Mouse (Mus musculus) hindbrain, postnatal 0 days (tissue): ENCODE results near the gene Ccdc181. TPM values are rescaled to one million over a fixed set of nuclear protein-coding genes. Genes with fewer than 3 reads are reported as not detected.

Experiments
- ATAC-seq: fragments of 200-750 bp; cut with Nextera tagmentation; 2 replicates; pipeline ENCODE4 v1.8.0; 2017; ENCODE audit warnings: mild to moderate bottlenecking, moderate TSS enrichment, moderate library complexity
- DNase-seq: peaks from one replicate; pipeline ENCODE4 v3.0.0-alpha.2; 2015; ENCODE audit warnings: low spot score
- H3K27ac ChIP-seq: fragments of 300-500 bp; sonication (generic); 2 replicates; pipeline ENCODE4 v1.5.1; 2014; ENCODE audit warnings: mild to moderate bottlenecking
- H3K27me3 ChIP-seq: fragments of 300-500 bp; sonication (generic); 2 replicates; pipeline ENCODE4 v1.6.1; 2014; ENCODE audit warnings: low read length, mixed read lengths; ENCODE audit not compliant: insufficient read depth
- H3K36me3 ChIP-seq: fragments of 300-500 bp; sonication (generic); 2 replicates; pipeline ENCODE4 v1.6.1; 2014; ENCODE audit warnings: low read length, mixed read lengths; ENCODE audit not compliant: insufficient read depth
- H3K4me1 ChIP-seq: fragments of 300-500 bp; sonication (generic); 2 replicates; pipeline ENCODE4 v1.6.1; 2014; ENCODE audit warnings: antibody characterized with exemption, low read length, mixed read lengths; ENCODE audit not compliant: insufficient read depth
- H3K4me2 ChIP-seq: fragments of 300-500 bp; sonication (generic); 2 replicates; pipeline ENCODE4 v1.6.1; 2014; ENCODE audit warnings: low read depth, mild to moderate bottlenecking, low read length, moderate library complexity, mixed read lengths
- H3K4me3 ChIP-seq: fragments of 300-500 bp; sonication (generic); 2 replicates; pipeline ENCODE4 v1.5.1; 2014; ENCODE audit warnings: low read length
- H3K9ac ChIP-seq: fragments of 300-500 bp; sonication (generic); replicated peaks from 2 replicates; pipeline ENCODE4 v1.6.1; 2014; ENCODE audit warnings: mild to moderate bottlenecking, low read length, moderate library complexity, mixed read lengths
- H3K9me3 ChIP-seq: fragments of 300-500 bp; sonication (generic); 2 replicates; pipeline ENCODE4 v1.6.1; 2016; ENCODE audit warnings: low read length, mixed read lengths
- CTCF ChIP-seq: IDR thresholded peaks from 2 replicates; pipeline ENCODE4 v1.5.1; 2016; ENCODE audit warnings: antibody characterized with exemption, control low read depth, low read depth
- WGBS: fragments of 180-500 bp; shearing (Covaris S2); extraction: QIAGEN DNeasy Blood & Tissue Kit; methylation state at CpG from one replicate; pipeline ENCODE4 v1.1.7; 2014; 5-methylcytosine and 5-hydroxymethylcytosine counted together
- polyA plus RNA-seq: library from polyadenylated mRNA; unstranded; fragments of >200 nt; fragmentation: Nextera tagmentation; extraction: Ambion mirVana; gene quantifications from 2 replicates; pipeline ENCODE4 v1.2.1, GENCODE M21; 2015
- total RNA-seq: library from RNA; depleted of rRNA; stranded (reverse); fragments of >200 nt; gene quantifications from 2 replicates; pipeline ENCODE4 v1.2.3, GENCODE M21; 2014

The Ccdc181 gene
- total and polyA plus RNA-seq, 2 experiments from 2014 or later = 5.8 to 25.0 TPM

DNA sequence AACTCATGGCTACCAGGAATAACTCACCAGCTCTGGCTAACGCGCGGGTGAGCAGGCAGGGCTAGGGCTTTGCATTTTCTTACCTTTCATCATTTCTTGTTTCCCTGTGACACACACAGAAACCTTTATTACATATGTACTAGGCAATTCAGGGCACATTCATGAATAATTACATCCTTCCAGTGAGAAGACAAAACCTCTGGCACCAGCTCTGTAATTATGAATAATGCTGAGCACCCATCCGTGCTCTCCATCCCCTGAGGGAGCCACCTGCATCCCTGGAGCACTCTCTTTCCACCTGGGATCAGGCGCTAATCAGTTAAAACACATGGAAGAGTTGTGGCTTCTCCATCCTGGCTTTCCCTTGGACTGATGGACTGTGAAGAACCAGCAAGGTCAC lies 28.4 kb downstream of the Ccdc181 start, which contains the start of gene Nme7:
Gene Nme7 (plus strand): TSS at position 301 of the 400 bp plus-strand sequence.
- Histone ChIP-seq H3K9me3 (no peaks in the 10 kb centered on the region), H3K27me3 (no peaks in the 10 kb centered on the region), H3K36me3 (peaks cover 24% of the 10 kb centered on the region), H3K4me1 (no peaks in the 10 kb centered on the region), H3K27ac (no peak within 1 kb of the TSS), H3K4me2 (no peak within 1 kb of the TSS), H3K9ac (no peak within 1 kb of the TSS), H3K4me3 (no peak within 1 kb of the TSS)
- TF ChIP-seq CTCF = no peak
- DNase-seq (no peak), ATAC-seq (no peak)
- 84% methylated on average over 5 of the region's 5 CpGs for WGBS

DNA sequence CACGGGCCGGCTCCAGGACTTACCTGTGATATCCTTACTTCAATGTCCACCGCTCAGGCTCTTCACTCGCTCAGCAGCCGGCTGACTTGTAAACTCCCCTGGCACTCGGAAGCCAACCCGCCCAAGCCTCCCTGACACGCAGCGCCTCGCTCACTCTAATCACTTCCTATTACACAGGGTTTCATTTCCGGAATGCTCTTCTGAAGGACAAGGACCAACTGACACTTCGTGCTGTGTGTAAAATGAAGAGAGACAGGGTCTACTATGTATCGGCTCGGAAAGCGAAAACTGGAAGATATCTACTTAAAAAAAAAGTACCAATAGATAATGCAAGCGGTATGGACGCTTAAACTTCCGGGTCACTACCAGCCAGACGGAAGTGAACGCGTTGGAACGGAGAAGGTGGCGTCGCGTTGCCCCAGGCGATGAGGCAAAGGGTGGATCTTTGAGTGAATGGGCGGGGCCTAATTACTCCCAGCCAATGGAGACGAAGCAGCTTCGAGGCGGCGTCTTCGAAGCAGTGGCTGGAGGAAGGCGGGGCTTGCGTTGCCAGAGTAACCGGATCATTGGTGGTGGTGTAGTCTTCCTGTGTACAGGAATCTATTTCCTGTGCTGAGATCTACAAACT lies 31.9 kb downstream of the Ccdc181 start, which contains the start of gene Blzf1:
Gene Blzf1 (minus strand): TSS at position 366 of the 628 bp plus-strand sequence.
- Histone ChIP-seq H3K9me3 (no peaks in the 10 kb centered on the region), H3K27ac (peak within 1 kb of the TSS; percentile 86), H3K36me3 (peaks cover 5% of the 10 kb centered on the region; the same call in 1 of the 2 replicates), H3K4me3 (peak within 1 kb of the TSS; percentile 80), H3K9ac (peak within 1 kb of the TSS; percentile 73), H3K4me1 (no peaks in the 10 kb centered on the region), H3K4me2 (peak within 1 kb of the TSS; percentile 96), H3K27me3 (no peaks in the 10 kb centered on the region)
- ATAC-seq = peak; percentile 99
- no peak for TF ChIP-seq CTCF
- under 1% methylated on average over 35 of the region's 35 CpGs for WGBS
- peak; percentile 100 for DNase-seq

DNA sequence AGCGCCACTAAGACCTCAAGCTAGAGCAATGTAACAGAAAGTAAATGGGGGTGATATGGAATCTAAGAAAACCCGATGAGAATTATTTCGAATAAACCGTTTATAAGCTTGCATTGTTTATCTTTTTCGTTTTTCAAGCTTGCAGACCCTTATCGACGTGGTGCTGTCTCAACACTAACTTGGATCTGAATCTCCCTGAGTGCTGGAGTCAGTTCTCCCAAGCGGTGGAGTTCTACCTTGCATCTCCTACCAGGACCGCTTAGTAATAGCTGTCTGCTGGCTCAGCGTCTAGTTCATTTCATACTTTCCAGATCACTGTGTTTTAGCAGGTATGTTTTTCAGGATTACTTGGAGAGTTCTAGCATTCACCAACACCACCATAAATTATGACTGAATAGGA lies 32.5 kb downstream of the Ccdc181 start:
- Histone ChIP-seq H3K4me1 (no peaks in the 10 kb centered on the region), H3K9me3 (no peaks in the 10 kb centered on the region), H3K36me3 (no peaks in the 10 kb centered on the region), H3K27me3 (no peaks in the 10 kb centered on the region), H3K4me3 (peak overlapping the region; percentile 80), H3K4me2 (peak overlapping the region; percentile 96), H3K27ac (peak overlapping the region; percentile 56), H3K9ac (peak overlapping the region; percentile 61)
- TF ChIP-seq CTCF = no peak
- WGBS = 11% methylated on average over 10 of the region's 10 CpGs
- DNase-seq (no peak), ATAC-seq (peak; percentile 10; the same call in 1 of the 2 replicates)

DNA sequence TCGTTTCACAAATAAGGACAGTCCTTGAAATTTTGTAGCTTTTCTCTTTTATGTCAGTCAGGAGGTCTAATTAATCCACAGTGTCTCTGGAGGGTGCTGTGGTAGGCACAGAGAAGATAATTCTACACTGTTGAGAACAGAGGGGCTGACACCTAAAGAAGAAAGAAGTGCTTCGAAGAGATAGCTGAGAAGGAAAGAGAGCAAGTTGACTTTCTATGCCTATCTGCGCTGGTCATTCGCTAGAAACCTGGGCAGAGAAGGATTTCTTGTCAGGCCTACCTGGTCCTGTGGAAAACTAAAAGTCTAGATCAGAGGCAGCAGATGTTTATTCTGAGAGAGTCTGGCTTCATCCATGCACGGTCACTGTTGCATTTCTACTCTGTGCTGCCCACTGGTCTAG lies 38.7 kb downstream of the Ccdc181 start:
- Histone ChIP-seq H3K9me3 (no peaks in the 10 kb centered on the region), H3K4me2 (no peak overlapping the region), H3K27me3 (no peaks in the 10 kb centered on the region), H3K9ac (no peak overlapping the region), H3K27ac (no peak overlapping the region), H3K4me1 (no peaks in the 10 kb centered on the region), H3K36me3 (no peaks in the 10 kb centered on the region), H3K4me3 (no peak overlapping the region)
- WGBS = 94% methylated on average over 5 of the region's 5 CpGs
- no peak for DNase-seq
- ATAC-seq = no peak
- no peak for TF ChIP-seq CTCF

DNA sequence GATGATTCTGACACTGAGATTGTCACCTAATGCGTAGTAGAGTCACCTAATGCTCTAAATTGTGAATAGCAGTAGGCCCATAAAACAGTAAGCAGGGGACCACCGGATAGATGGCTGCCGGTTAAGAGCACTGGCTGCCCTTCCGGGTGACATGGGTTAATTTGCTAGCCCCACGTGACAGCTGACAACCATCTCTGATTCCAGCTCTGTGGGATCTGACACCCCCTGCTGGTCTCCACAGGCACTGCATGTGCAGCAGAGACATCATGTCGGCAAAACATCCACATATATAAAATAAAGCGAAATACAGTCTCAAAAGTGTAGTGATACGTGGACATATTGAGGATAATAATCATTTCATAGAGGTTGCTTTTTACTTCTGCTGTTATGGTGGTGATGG lies 39.9 kb downstream of the Ccdc181 start:
- peak; percentile 73 for TF ChIP-seq CTCF
- Histone ChIP-seq H3K4me2 (no peak overlapping the region), H3K27me3 (no peaks in the 10 kb centered on the region), H3K4me3 (no peak overlapping the region), H3K27ac (no peak overlapping the region), H3K9me3 (no peaks in the 10 kb centered on the region), H3K36me3 (no peaks in the 10 kb centered on the region), H3K9ac (no peak overlapping the region), H3K4me1 (no peaks in the 10 kb centered on the region)
- ATAC-seq (0 out of 2 replicates have a peak, but pooled peaks have one; percentile 34), DNase-seq (peak; percentile 66)
- 72% methylated on average over 8 of the region's 8 CpGs for WGBS

DNA sequence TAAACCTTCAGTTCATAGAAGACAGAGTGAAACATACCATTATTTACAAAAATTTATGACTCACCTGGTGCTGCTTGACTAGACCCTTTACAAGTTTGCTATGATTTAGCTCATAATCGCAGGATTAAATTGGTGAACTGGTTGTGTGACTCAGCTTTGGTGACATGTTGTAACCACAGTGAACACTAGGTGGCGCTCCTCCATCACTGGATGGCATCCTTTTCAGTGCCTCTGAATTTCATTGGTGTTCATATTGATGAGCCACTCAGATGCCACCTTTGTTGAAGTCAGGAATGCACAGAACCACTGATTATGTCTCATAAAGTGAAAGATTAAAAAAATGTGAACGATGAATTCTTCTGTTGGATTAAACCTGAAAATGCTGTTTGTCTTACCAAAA lies 41.3 kb downstream of the Ccdc181 start:
- Histone ChIP-seq H3K4me3 (no peak overlapping the region), H3K36me3 (no peaks in the 10 kb centered on the region), H3K9ac (no peak overlapping the region), H3K4me1 (no peaks in the 10 kb centered on the region), H3K27me3 (no peaks in the 10 kb centered on the region), H3K27ac (no peak overlapping the region), H3K9me3 (no peaks in the 10 kb centered on the region), H3K4me2 (no peak overlapping the region)
- 32% methylated on average over 3 of the region's 3 CpGs for WGBS
- TF ChIP-seq CTCF = peak; percentile 99
- DNase-seq (peak; percentile 90), ATAC-seq (peak; percentile 64)

DNA sequence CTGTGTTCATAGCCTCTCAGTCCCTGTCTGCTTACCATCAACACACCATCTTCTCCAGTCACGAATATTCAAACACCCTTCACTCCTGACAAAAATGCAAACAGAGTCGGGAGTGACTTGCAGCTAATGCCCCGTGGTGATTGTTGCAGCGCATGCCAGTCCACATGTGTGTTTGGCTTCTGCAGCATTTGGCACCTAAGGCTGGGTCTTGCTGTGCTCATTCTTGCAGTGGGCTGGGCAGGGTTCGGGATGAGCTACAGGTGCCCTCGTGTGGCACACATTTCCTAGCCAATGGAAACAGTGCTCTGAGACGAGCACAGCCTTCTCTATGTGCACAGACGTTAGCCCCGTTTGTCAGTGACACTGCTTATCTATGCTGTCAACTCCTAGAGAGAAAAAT lies 41.9 kb downstream of the Ccdc181 start:
- no peak overlapping the region for H3K27ac ChIP-seq
- no peak for ATAC-seq
- no peak for DNase-seq
- H3K9me3 ChIP-seq = no peaks in the 10 kb centered on the region
- no peaks in the 10 kb centered on the region for H3K27me3 ChIP-seq
- TF ChIP-seq CTCF = no peak
- no peaks in the 10 kb centered on the region for H3K4me1 ChIP-seq
- WGBS = 69% methylated on average over 9 of the region's 9 CpGs
- no peak overlapping the region for H3K4me2 ChIP-seq
- H3K36me3 ChIP-seq = no peaks in the 10 kb centered on the region
- no peak overlapping the region for H3K9ac ChIP-seq
- no peak overlapping the region for H3K4me3 ChIP-seq
